Mouse (Mus musculus) layer of hippocampus, adult 11-12 months (tissue): ENCODE measurements around the gene Sec23a.
A peak's percentile ranks its signal among the peaks of the same experiment; 100 is the strongest.
"Not testable (repeated sequence)": the region's sequence is repeated elsewhere in the genome, so short reads cannot be mapped to it uniquely, and the experiment has no call there.

Experiments
- DNase-seq: peaks from one replicate; pipeline ENCODE4 v3.0.0; 2022; ENCODE audit warnings: low spot score

Gene Sec23a

GRCm38 (mm10) chr12:59011844-59012709, at the start of gene Sec23a:
Sec23a (minus strand) TSS chr12:59012017.
- peak; percentile 98 for DNase-seq

- DNase-seq = peak; percentile 80
These were observed 49.3 kb upstream of the Sec23a start, which contains the start of gene Trappc6b for GRCm38 (mm10) chr12:59060993-59061595. Trappc6b (minus strand) TSS chr12:59061472.

DNA sequence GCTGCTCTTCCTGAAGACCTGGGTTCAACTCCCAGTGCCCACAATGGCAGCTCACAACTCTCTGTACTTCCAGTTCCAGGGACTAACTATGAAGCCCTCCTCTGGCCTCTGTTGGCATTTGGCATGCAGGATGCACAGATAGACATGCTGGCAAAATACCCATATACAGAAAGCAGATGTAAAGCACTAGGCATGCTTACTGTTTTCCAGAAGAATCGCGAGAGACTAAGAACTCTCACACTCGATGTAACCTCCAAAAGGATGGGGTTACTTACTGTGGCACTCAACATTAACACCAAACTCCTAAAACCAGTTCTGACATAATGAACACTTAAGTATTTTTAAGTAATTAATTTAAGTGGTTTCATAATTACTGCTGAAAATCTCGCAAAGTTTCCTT, 48.5 kb upstream of the Sec23a start:
- no peak for DNase-seq

DNA sequence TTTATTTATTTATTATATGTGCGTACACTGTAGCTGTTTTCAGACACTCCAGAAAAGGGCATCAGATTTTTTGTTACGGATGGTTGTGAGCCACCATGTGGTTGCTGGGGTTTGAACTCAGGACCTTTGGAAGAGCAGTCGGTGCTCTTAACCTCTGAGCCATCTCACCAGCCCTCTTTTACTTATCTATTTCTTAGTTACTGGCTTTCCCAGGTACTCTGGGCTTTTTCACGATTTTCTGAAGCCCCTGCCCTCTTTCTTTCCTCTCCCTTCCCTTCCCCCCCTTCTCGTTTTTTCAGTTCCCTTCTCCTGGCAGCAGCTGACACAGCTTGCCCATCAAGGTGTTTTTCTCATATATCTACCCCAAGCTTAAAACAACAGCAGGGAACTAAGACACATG, 46.4 kb upstream of the Sec23a start:
- not testable (repeated sequence) for DNase-seq

- no peak for DNase-seq
These were observed 44.4 kb upstream of the Sec23a start for GRCm38 (mm10) chr12:59056222-59056621.

DNA sequence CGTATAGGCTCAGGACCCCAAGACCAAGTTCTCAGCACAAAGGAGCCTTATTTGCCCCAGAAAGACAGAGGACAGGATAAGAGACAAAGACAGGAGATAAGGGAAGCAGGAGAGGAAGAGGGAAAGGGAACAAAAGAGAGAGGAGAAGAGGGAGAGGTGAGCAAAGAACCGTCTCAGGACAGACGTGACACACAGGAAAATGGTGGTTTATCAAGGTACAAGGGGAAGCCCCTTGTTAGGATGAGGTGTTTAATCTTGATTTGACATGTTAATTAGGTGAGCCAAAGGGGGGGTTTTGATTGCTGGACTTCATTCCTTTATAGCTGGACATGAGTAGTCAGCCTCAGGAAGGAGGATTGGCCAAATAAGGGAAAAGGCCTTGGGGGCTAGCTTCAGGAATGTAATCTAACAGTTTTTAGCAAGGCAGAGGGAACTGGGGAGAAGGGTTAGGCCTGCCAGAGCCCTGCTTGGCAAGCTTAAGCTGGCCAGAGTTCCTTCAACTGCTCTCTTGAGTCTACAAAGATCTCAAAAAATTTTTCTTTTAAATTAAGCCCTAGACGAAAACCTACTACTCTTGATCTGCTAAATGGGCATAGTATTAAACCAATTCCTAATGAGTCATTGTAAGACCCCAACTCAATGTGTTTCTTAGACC, 43.5 kb upstream of the Sec23a start:
- no peak for DNase-seq

DNA sequence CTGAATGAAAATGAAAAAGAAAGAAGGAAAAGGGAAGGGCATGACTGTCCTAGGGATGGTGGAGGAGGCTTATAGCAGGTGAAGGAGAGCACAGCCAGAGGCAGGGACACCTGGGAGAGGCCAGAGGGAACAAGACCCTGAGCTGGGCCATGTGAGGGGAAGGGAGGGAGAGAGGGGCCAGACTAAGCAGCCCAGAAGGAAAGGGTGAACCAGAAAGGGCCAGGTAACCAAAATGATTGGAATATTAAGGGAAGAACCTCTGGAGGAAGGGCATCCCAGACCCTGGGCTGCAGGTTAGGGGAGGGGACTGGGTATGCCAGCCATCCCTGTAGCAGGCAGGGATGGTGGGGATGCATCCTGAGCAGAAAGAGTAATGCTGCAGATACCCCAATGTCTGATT, 42.2 kb upstream of the Sec23a start:
- no peak for DNase-seq

DNA sequence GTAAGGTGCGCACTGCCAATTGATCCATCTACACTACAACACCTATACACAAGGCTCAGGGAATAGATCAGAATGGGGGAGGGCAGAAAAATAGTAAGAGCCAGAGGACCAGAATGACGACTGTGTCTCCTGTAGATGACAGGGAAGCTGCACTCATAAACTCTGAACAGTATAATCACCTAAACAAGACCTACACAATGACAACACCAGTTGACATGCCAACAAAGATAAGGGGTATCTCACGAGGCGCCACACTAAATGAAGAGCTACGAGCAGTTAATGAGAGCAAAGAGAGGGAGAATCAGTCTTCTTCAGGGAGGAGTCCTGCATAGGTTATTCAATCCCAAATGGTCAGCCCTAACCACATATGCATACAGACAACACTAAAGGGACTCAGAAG, 41.3 kb upstream of the Sec23a start:
- no peak for DNase-seq

DNA sequence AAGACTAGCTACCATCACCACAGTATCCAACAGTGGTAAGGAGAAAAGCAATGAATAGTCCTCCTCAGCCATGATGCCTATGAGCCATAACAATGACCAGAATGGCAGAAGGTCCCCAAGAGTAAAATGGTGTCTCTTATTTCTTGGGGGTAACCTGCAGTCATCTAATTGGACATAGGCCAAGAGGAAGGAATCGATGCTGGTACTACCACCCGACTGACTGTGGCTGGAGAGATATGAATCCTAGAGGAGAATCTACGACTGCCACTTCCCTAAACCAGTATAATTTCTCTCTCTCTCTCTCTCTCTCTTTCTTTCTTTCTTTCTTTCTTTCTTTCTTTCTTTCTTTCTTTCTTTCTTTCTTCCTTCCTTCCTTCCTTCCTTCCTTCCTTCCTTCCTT, 40.7 kb upstream of the Sec23a start:
- no peak for DNase-seq

GRCm38 (mm10) chr12:59040851-59041250, 29.0 kb upstream of the Sec23a start:
- DNase-seq = no peak

- DNase-seq = no peak
These were observed 28.4 kb upstream of the Sec23a start for GRCm38 (mm10) chr12:59039971-59040844.

- no peak for DNase-seq
These were observed 27.5 kb upstream of the Sec23a start for GRCm38 (mm10) chr12:59039162-59039970.

DNA sequence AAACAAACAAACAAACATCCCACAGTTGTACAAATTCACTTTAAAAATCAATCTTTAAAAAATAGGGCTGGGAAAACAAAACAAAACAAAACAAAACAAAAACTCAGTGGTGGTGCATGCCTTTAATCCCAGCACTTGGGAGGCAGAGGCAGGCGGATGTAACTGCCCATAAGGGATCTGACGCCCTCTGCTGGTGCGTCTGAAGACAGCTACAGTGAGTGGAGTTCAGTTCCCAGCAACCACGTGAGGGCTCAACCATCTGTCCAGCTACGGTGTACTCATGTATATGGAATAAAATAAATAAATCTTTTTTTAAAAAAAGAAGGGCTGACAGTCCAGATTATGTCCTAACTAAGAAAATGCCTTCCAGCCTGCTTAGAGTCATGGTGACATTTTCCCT, 20.3 kb upstream of the Sec23a start:
- DNase-seq = no peak

DNA sequence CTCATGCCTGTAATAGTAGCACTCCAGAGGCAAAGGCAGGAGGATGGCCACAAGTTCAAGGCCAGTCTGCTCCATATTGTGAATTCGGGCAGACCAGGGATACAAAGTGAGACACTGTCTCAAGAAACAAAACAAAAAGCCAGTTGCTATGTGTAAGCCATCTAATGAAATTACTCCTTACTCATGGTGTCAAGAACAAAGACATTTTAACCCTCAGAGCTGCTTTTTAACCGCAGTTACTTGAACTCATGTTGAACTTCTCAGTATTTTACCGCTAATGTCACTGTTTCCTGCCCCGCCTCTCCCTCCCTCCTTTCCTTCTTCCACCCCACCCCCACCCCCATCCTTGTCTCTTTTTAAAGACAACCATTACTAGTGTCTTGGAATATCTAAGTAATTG, 9.5 kb upstream of the Sec23a start:
- no peak for DNase-seq

DNA sequence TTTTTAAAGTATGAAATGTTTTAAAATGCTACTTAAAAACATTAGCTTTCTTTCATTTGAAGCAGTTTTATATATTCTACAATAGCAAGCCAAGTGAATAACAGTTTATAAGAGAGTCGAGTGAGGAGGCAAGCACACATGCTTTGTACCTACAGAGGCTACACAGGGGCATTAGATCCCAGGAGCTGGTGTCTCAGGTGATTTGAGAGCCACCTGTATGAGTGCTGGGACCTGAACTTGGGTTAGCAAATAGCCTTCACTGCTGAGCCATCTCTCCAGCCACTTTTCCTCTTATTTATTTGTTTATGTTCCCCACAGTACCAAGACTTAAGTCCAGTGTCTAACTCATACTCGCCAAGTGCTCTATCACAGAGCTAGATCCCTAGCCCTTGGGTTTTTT, 8.1 kb upstream of the Sec23a start:
- DNase-seq = no peak

DNA sequence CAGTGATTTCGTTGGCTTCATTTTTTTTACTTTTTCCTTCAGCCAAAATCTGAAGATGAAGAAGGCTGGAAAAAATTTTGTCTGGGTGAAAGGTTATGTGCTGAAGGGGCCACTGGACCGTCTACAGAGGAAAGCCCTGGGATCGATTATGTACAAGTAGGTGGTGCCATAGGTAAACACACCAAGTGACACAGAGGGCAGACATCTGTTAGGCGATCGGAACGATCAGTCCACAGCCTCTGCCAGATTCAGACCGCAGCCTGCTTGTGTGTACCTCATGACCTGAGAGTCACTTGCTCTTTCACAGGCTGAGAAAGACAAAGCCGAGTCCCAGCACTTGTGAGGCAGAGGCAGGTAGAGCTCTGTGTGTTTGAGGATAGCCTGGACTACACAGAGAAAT, 6.2 kb upstream of the Sec23a start:
- DNase-seq = no peak

GRCm38 (mm10) chr12:59013234-59013633, 1.4 kb upstream of the Sec23a start, which contains the start of gene Gemin2:
Gemin2 (plus strand) TSS chr12:59013393.
- peak; percentile 91 for DNase-seq

DNA sequence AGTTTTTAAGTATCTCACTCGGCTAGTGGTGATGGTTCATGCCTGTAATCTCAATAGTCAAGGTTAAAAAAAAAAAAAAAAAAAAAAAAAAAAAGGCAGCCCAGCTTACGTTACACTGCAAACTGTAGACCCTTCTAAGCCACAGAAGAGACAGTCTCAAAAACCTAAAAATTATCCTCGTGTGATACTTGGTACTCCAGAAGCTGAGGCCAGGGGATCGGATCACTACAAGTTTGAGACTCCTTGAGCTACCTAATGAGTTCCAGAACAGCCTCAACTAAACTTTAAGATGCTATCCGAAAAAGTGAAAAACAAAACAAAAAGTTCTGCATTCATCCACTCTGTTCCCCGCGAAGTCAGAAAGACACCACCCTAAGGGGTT, 884 bp upstream of the Sec23a start:
- DNase-seq = no peak

GRCm38 (mm10) chr12:59011275-59011843, 458 bp downstream of the Sec23a start:
- DNase-seq = no peak

- DNase-seq = no peak
These were observed 1.3 kb downstream of the Sec23a start for GRCm38 (mm10) chr12:59010482-59010881.

GRCm38 (mm10) chr12:58985766-58986165, 26.1 kb downstream of the Sec23a start:
- no peak for DNase-seq
